Mouse (Mus musculus): ENCODE data around the gene Mical2.
A peak's percentile ranks its signal among the peaks of the same experiment; 100 is the strongest.

Gene Mical2

GRCm38 (mm10) chr7:112313670-112314069 is 88.0 kb downstream of the Mical2 start:
- DNase-seq (ENCODE audit: low spot score in 2 of 2) = no peak

GRCm38 (mm10) chr7:112316239-112316638 is 90.6 kb downstream of the Mical2 start:
- DNase-seq (ENCODE audit: low spot score in 2 of 2) = peak; percentile 63 to 65

DNA sequence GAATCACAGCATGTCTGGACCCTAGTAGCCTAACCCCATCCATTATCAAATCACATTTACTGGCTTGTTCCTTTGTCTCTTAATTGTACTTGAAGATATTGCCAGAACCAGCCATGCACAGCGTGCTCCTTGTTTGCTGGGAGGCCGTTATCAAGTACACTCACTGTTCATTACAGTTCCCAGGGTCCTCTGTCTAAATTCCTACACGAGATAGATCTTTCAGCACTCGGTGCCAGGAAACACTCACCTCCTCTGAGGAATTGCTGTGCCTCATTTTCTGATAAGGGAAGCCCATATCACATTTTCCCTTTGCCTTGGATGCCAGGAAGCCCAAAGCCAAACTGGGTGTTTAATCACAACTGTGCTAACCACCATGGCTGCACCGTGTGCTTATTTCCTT is 91.8 kb downstream of the Mical2 start:
- DNase-seq (ENCODE audit: low spot score in 2 of 2) = peak in 1 of 2 experiments; percentile 38

GRCm38 (mm10) chr7:112318306-112318705 is 92.7 kb downstream of the Mical2 start:
- no peak for DNase-seq (ENCODE audit: low spot score in 2 of 2)

- no peak for DNase-seq (ENCODE audit: low spot score in 2 of 2)
Observed at GRCm38 (mm10) chr7:112319419-112319818, 93.8 kb downstream of the Mical2 start.

DNA sequence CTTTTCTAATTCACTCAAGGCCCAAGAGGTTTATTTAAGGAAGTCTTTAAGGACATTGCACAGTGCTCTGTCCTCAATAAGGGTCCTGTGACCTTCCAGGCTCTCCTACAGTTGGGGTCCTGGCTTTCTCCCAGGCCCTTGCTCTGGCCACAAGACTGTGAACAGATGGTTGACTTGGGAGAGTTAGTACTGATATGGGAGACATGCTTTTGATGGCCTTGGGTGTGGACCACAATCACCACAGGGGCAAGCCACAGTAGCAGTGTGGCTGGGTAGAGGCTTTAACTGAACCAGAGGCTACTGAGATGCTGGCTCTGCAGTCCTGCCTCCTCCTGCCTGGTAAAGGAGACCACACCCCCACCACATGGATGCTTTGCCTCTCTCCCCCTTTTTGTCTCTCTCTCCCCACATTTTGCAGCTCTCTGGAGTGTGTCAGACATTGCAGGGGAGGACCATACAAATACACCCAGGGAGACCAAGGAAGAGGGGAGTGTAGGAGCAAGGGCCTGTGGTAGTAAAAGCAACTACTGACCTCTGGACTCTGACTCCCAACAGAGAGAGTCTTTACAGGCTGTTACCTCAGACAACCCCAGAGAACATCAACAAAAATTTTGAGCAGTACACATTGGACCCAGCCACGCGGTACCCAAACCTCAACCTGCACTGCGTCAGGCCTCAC is 94.5 kb downstream of the Mical2 start:
- DNase-seq (ENCODE audit: low spot score in 2 of 2) = no peak

DNA sequence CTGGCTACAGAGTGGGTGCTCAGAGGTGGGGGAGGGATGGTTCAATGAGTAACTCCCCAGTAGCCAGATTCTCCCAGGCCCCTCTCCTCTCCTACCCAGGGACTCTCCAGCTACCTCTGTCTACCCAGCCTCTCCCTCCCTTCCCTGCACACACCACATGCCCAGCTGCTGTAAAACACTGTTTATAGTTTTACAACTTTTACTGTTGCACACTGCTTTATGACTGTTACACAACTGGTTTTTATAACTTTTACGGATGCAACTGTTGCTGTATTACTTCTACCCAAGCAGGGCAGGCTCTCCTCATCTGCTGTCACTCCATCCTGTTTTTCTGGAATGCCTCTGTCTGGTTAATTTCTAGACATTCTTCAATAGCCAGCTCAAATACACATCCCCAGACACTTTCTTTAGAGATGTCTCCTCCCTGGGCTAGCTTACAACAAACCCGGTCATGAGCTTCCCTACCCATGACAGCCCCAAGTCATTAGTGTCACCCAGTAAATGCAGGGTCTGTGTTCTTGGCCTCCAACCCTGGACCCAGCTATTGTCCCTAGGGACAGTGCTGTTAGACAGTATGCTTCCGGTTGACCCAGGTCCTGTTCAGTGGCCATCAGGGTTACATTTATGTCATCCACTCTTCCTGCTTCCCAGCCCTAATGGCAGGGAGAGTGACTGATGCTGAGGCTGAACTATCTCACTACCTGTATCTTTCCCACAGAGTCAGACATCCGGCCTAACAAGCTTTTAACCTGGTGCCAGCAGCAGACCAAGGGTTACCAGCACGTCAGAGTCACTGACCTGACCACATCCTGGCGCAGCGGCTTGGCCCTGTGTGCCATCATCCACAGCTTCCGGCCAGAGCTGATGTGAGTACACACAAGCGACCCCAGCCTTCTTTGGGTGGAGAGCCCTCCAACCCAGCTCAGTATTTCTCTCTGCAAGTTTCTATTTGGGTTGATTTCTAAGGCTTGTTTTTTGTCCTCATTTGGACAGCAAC is 96.4 kb downstream of the Mical2 start:
- no peak for DNase-seq (ENCODE audit: low spot score in 2 of 2)

DNA sequence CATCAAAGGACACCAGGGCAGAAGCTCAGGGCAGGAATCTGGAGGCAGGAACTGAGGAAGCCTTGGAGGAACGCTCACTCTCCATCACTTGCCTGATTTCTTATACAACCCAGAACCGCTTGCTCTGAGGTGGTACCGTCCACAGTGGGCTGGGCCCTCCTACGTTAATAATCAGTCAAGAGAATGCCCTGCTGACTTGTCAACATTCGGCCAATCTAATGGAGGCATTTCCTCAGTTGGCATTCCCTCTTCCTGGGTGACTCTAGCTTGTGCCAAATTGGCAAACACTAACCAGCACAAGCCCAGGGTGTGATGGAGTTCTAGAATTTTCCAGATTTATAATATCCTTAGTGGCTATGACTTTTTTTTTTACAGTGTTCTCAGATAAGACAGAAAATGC is 98.9 kb downstream of the Mical2 start:
- no peak for DNase-seq (ENCODE audit: low spot score in 2 of 2)

DNA sequence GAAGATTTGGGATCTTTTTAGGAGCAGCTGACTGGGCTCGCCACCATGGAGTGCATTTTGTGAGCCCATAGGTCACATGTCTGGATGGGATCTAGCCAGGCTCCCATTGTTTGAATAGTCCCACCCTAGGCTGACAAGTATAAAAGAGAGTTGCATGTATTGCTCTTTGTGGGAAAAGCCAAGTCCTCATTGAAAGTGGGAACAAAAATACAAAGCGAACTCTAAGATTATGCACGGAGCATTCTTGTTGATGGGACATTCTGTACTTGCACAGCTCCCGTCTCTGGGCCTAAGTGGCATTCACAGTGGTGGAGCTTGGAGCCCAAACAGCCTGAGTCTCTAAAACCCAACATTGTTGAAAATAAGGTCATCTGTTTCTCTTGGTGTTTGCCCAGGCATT is 101.2 kb downstream of the Mical2 start:
- DNase-seq (ENCODE audit: low spot score in 2 of 2) = no peak

GRCm38 (mm10) chr7:112328969-112329368 is 103.3 kb downstream of the Mical2 start:
- DNase-seq (ENCODE audit: low spot score in 2 of 2) = peak in 1 of 2 experiments; percentile 58

- DNase-seq (ENCODE audit: low spot score in 2 of 2) = no peak
Observed at GRCm38 (mm10) chr7:112329496-112329895, 103.8 kb downstream of the Mical2 start.

DNA sequence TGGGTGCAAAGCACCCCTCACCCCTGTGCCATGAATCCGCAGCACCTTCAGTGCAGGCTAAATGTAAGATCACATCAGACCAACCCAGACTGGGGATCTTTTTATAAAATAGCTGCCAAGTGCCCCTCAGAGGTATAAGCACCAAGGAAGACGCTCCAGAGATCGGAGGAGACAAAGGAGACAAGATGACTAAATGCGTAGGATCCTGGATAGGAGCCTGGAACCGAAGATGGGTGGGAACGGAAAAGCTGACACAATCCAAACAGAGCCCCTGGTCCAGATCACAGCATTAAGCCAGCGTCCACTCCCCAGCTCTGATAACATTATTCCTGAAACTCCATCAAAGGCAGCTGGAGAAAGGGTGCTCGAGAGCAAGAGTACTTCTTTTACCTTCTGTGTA is 105.3 kb downstream of the Mical2 start:
- DNase-seq (ENCODE audit: low spot score in 2 of 2) = no peak

GRCm38 (mm10) chr7:112331804-112332203 is 106.1 kb downstream of the Mical2 start:
- DNase-seq (ENCODE audit: low spot score in 2 of 2) = no peak

DNA sequence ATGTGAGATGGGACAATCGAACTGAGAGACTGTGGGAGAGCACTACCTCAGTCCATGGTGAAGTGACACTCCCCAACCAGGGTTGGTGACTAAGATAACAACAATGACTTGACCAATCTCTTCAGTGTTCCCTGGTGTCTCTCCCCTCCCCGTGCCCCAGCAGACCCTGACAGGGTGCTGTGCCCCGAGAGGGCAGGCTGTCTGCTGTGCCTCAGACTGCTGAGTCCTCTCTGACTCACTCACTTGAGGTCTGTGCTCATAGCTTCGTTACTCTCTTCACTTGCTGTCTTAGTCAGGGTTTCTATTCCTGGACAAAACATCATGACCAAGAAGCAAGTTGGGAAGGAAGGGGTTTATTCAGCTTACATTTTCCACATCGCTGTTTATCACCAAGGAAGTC is 106.8 kb downstream of the Mical2 start:
- no peak for DNase-seq (ENCODE audit: low spot score in 2 of 2)

- no peak for DNase-seq (ENCODE audit: low spot score in 2 of 2)
Observed at GRCm38 (mm10) chr7:112333404-112333803, 107.7 kb downstream of the Mical2 start.

GRCm38 (mm10) chr7:112336213-112336631 is 110.6 kb downstream of the Mical2 start:
- DNase-seq (ENCODE audit: low spot score in 2 of 2) = peak; percentile 49 to 55

GRCm38 (mm10) chr7:112336769-112337168 is 111.1 kb downstream of the Mical2 start:
- DNase-seq (ENCODE audit: low spot score in 2 of 2) = peak; percentile 69 to 73

- DNase-seq (ENCODE audit: low spot score in 2 of 2) = no peak
Observed at GRCm38 (mm10) chr7:112337736-112338135, 112.1 kb downstream of the Mical2 start.

DNA sequence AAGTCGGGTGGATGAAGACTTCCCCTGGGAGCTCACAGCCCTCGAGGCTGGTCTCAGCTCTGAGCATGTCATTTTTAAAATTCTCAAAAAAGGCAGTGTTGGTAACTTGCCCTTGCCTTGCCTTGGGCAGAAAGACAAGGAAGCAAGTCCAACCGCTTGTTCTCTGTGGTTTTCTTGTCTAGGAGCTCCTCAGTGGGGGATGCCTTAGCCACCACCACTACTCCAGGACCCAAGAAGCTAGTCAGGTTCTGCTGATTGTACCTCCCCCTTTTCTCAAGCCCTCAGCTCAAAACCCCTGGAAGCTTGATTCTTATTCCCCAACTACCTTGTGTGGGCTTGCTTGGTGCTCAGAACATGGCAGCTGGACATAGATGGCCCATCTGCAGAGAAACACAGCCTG is 115.4 kb downstream of the Mical2 start:
- no peak for DNase-seq (ENCODE audit: low spot score in 2 of 2)

GRCm38 (mm10) chr7:112345687-112346086 is 120.0 kb downstream of the Mical2 start:
- DNase-seq (ENCODE audit: low spot score in 2 of 2) = no peak

GRCm38 (mm10) chr7:112351541-112351940 is 125.9 kb downstream of the Mical2 start:
- DNase-seq (ENCODE audit: low spot score in 2 of 2) = no peak

- no peak for DNase-seq (ENCODE audit: low spot score in 2 of 2)
Observed at GRCm38 (mm10) chr7:112352005-112352404, 126.3 kb downstream of the Mical2 start.

DNA sequence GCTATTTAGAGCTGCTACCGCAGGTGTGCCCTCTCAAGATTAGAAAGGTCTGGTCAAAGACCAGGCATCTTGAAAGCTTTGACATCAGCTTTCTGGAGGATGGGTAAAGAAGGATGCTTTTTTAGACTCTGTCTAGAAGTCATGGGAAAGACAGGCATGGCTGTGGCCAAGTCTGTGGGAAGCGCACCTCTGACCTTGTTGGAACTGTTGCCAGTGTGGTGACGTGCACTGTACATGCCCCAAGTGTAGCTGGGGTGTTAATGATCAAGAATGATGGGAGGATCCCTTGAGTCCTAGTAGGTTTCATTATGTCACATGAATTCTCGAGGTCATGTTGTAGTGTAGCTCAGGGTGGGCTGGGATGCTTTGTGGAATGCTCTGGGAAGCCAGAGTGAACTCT is 127.4 kb downstream of the Mical2 start:
- DNase-seq (ENCODE audit: low spot score in 2 of 2) = no peak

All from heart, adult 9 months (tissue).